Mouse (Mus musculus) ES-E14 (cell line): ENCODE results near the gene Cers5.

Source experiments
- HCFC1 ChIP-seq: IDR thresholded peaks from 2 replicates; pipeline ENCODE4 v1.6.1; 2012; ENCODE audit warnings: low read length, inconsistent platforms, borderline replicate concordance; ENCODE audit not compliant: insufficient read depth
- MAFK ChIP-seq: IDR thresholded peaks from 2 replicates; pipeline ENCODE4 v1.6.1; 2014; ENCODE audit warnings: mild to moderate bottlenecking, low read depth, low read length, inconsistent platforms; ENCODE audit not compliant: insufficient read depth
- ZNF384 ChIP-seq: IDR thresholded peaks from 2 replicates; pipeline ENCODE4 v1.6.1; 2012; ENCODE audit warnings: low read depth, low read length, inconsistent platforms

DNA sequence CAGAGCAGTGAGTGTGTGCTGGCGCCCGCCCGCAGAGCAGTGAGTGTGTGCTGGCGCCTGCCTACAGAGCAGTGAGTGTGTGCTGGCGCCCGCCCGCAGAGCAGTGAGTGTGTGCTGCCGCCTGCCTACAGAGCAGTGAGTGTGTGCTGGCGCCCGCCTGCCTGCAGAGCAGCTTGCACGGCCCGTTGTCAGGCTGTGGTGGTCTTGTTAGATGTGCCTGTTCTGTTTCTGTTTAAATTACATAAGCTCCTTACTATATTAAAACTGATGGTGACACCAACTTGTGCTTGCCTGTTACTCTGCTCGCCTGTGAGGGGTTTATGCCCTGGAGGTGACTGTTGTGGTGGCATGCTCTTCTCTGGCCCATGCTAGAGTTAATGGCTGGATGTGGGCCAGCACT, 64.5 kb downstream of the Cers5 start:
- no peak for TF ChIP-seq ZNF384
- TF ChIP-seq MAFK: no peak
- no peak for TF ChIP-seq HCFC1
